Mouse (Mus musculus): ENCODE data around the gene Tmem235.

DNA sequence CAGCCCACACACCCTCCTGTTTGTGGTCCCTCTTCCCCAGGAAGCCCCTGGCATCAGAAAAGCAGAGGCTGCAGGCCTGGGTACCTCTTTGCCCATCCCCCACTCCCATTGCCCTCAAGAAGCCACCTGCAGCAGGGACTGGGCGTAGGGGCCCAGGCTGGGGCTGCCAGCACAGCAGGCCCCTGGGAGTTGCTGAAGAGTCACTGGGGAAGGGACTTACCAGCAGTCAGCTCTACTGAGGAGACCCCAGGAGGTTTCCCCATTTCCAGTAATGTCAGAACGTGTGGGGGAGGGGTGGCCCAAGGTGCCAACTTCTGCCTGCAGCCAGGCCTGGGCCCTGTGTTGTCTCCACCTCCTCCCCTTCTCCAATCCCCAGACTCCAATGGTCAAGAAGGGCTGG lies 41.7 kb downstream of the Tmem235 start:
- TF ChIP-seq EP300 (IDR thresholded peaks at IDR 0.05; ENCODE audit: insufficient read depth, low read depth, low read length) (no peak), CTCF (IDR thresholded peaks at IDR 0.05) (no peak)
